Mouse (Mus musculus): ENCODE data around the gene Smim6. TPM values are rescaled to one million over a fixed set of nuclear protein-coding genes. Genes with fewer than 3 reads are reported as not detected.

The Smim6 gene
- 1 to 10 TPM; 6.0 to 6.3 TPM for total RNA-seq (2023)

DNA sequence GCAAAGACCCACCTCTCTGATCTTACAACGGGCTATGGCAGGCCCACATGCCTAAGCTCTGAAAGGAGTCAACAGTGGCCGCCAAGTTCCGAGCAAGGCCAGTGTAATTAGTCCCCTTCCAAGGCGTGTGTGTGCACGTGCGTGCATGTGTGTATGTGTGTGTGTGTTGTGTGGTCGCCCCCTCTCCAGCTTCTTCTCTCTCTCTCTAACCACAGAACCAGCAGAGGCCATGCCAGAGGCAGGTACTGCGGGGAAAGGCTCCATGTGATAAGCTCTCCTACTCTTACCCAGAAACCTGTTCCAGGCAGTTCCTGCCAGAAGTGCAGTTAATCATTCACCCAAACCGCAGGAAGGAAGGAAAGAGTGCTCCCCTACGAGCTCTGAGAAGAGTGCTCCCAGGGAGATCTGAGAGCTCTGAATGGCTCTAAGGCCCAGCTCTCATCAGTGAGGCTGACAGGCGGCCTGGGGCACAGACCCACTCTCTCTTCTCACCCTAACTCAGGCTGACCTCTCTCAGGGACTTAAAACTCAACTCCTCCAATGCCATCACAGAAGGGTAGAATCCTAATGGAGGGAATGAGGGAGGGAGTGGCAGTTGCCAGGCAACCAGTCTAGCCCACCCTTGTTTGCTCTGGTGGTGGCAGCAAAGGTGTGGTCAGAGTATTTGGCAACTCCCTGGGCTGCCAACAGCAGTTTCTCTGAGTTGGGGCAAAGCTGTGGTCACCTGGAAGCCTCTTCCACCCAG is at the start of gene Smim6:
Gene Smim6, plus strand, starts transcription at position 386 of the 745 bp plus-strand sequence.

GRCm38 (mm10) chr11:115899486-115900266 is 12.1 kb upstream of the Smim6 start, which contains the start of gene Smim5:
Gene Smim5, plus strand, starts transcription at chr11:115899966.

DNA sequence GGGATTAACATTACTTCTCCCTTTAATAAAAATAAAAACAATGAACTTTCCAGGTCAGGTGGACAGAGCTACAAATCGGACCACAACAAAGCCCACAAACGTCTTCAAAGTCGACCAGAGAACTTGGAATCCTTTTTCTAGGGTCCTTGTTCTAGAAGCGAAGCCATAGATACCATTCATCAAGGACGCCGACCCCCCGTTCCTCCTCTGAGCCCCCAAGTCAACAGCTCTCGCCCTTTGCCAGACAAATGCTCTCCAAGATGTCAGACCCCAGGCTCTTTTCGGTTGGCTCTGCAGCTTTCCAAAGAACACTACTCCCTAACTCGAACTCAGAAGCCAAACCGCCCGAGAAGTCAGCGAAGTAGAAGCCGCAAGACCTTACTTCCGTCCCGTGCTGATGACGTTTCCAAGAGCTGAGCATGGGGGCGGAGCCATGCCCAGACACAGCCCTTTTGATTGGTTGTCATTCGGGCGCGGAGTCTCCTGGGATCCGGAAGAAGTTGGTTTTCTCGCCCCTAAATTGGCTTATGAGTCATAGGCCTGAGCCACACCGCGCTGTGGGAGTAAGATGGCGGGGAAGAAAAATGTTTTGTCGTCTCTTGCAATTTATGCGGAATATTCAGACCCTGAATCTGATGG is 21.4 kb downstream of the Smim6 start, which contains the start of the genes Sap30bp and Recql5:
Gene Sap30bp, plus strand, starts transcription at position 175 of the 639 bp plus-strand sequence.
Gene Recql5, minus strand, starts transcription at position 370 of the 639 bp plus-strand sequence.

Other genes with a start within 250 kb of the Smim6 start
- 100 to 1,000 TPM; 206 to 211 TPM for gene Grb2, start 203.4 kb upstream of the Smim6 start, total RNA-seq (2023)
- 10 to 100 TPM; 39.2 to 46.9 TPM for gene Tmem94, start 146.6 kb upstream of the Smim6 start, total RNA-seq (2023)
- gene Caskin2, start 98.4 kb upstream of the Smim6 start, total RNA-seq (2023): 1 to 10 TPM; 1.6 to 2.2 TPM
- gene Tsen54, start 97.3 kb upstream of the Smim6 start, total RNA-seq (2023): 1 to 10 TPM; 4.3 to 6.6 TPM
- 1 to 10 TPM; 2.8 to 3.5 TPM for gene Llgl2, start 88.0 kb upstream of the Smim6 start, total RNA-seq (2023)
- 1 to 10 TPM; 1.2 to 2.1 TPM for gene Myo15b, start 53.6 kb upstream of the Smim6 start, total RNA-seq (2023)
- 10 to 100 TPM; 62.1 to 64.5 TPM for gene Smim5, start 12.1 kb upstream of the Smim6 start, total RNA-seq (2023)
- 10 to 100 TPM; 24.2 to 28.0 TPM for gene Sap30bp, start 21.3 kb downstream of the Smim6 start, total RNA-seq (2023)
- gene Recql5, start 21.5 kb downstream of the Smim6 start, total RNA-seq (2023): 10 to 100 TPM; 26.4 to 28.9 TPM
- gene Itgb4, start 62.7 kb downstream of the Smim6 start, total RNA-seq (2023): under 1 TPM; 0.07 to 0.09 TPM
- gene Galk1, start 100.7 kb downstream of the Smim6 start, total RNA-seq (2023): 1 to 10 TPM; 7.2 to 7.7 TPM
- 1,000 to 10,000 TPM; 3,921 to 4,178 TPM for gene H3f3b, start 115.9 kb downstream of the Smim6 start, total RNA-seq (2023)
- gene Unk, start 118.3 kb downstream of the Smim6 start, total RNA-seq (2023): 10 to 100 TPM; 20.9 to 23.4 TPM
- 10 to 100 TPM; 87.3 to 94.0 TPM for gene Unc13d, start 165.9 kb downstream of the Smim6 start, total RNA-seq (2023)
- 100 to 1,000 TPM; 124 to 141 TPM for gene Wbp2, start 175.0 kb downstream of the Smim6 start, total RNA-seq (2023)
- gene Trim47, start 215.2 kb downstream of the Smim6 start, total RNA-seq (2023): under 1 TPM; 0.35 to 0.77 TPM
- gene Trim65, start 219.1 kb downstream of the Smim6 start, total RNA-seq (2023): 1 to 10 TPM; 6.7 to 8.8 TPM
- gene Mrpl38, start 226.9 kb downstream of the Smim6 start, total RNA-seq (2023): 10 to 100 TPM; 15.6 to 17.3 TPM

Measured in neutrophil, adult 83 days (primary cell).